Mouse (Mus musculus) MEL (cell line): ENCODE measurements around the gene Tinf2. TPM values are rescaled to one million over a fixed set of nuclear protein-coding genes. Genes with fewer than 3 reads are reported as not detected.

Experiments
- DNase-seq: peaks from one replicate; pipeline ENCODE4 v3.0.0; 2011; ENCODE audit warnings: low read depth, low spot score
- H3K27ac ChIP-seq: 2 replicates; pipeline ENCODE4 v1.5.1; 2012; ENCODE audit warnings: low read depth, mild to moderate bottlenecking, control low read depth, low read length, moderate library complexity; ENCODE audit not compliant: control insufficient read depth
- H3K27me3 ChIP-seq, 2 experiments: fragments of 150-350 bp in 1 of 2; sonication (generic) in 1 of 2; 2 replicates each; pipeline ENCODE4 v1.6.1; 2012; ENCODE audit warnings: low read length in 2 of 2, mild to moderate bottlenecking in 2 of 2, improper control_type of control experiment in 1 of 2, moderate library complexity in 1 of 2; ENCODE audit not compliant: insufficient read depth in 2 of 2, control insufficient read depth in 1 of 2
- H3K36me3 ChIP-seq, 2 experiments: 2 replicates each; pipeline ENCODE4 v1.6.1; 2012 to 2014; ENCODE audit warnings: low read length in 2 of 2, improper control_type of control experiment in 1 of 2, inconsistent platforms in 1 of 2, mild to moderate bottlenecking in 1 of 2; ENCODE audit not compliant: insufficient read depth in 2 of 2, control insufficient read depth in 1 of 2
- H3K4me1 ChIP-seq, 2 experiments: fragments of 150-350 bp in 1 of 2; sonication (generic) in 1 of 2; 2 replicates each; pipeline ENCODE4 v1.6.1; 2012; ENCODE audit warnings: low read length in 2 of 2, improper control_type of control experiment in 1 of 2, mild to moderate bottlenecking in 1 of 2; ENCODE audit not compliant: insufficient read depth in 2 of 2, control insufficient read depth in 1 of 2
- H3K4me3 ChIP-seq, 2 experiments: fragments of 150-350 bp in 1 of 2; sonication (generic) in 1 of 2; 2 replicates each; pipeline ENCODE4 v1.5.1; 2012; ENCODE audit warnings: low read depth in 2 of 2, low read length in 2 of 2, mild to moderate bottlenecking in 2 of 2, moderate library complexity in 2 of 2, control low read depth in 1 of 2, improper control_type of control experiment in 1 of 2; ENCODE audit not compliant: control insufficient read depth in 1 of 2, insufficient read depth in 1 of 2
- H3K79me2 ChIP-seq: 2 replicates; pipeline ENCODE4 v1.6.1; 2012; ENCODE audit warnings: mild to moderate bottlenecking, low read length, moderate library complexity; ENCODE audit not compliant: control insufficient read depth, poor library complexity, insufficient read depth
- H3K9ac ChIP-seq: 2 replicates; pipeline ENCODE4 v1.6.1; 2012; ENCODE audit warnings: low read depth, mild to moderate bottlenecking, control low read depth, low read length, moderate library complexity; ENCODE audit not compliant: control insufficient read depth, poor library complexity, severe bottlenecking
- H3K9me3 ChIP-seq: fragments of 150-350 bp; sonication (generic); replicated peaks from 2 replicates; pipeline ENCODE4 v1.6.1; 2012; ENCODE audit warnings: mild to moderate bottlenecking, low read length, improper control_type of control experiment, moderate library complexity; ENCODE audit not compliant: insufficient read depth
- CHD2 ChIP-seq: IDR thresholded peaks from 2 replicates; pipeline ENCODE4 v1.6.1; 2011; ENCODE audit warnings: low read length, improper control_type of control experiment
- ELF1 ChIP-seq: IDR thresholded peaks from 2 replicates; pipeline ENCODE4 v1.6.1; 2014; ENCODE audit warnings: low read depth, mild to moderate bottlenecking, inconsistent platforms, low read length, improper control_type of control experiment, moderate library complexity
- EP300 ChIP-seq, 2 experiments: IDR thresholded peaks; 2 replicates each; pipeline ENCODE4 v1.6.1; 2011; ENCODE audit warnings: improper control_type of control experiment in 2 of 2, low read length in 2 of 2, low read depth in 1 of 2, mild to moderate bottlenecking in 1 of 2
- KAT2A ChIP-seq: conservative IDR thresholded peaks from 2 replicates; pipeline ENCODE4 v1.6.1; 2012; ENCODE audit warnings: low read depth, low read length, improper control_type of control experiment, inconsistent platforms
- MAFK ChIP-seq: IDR thresholded peaks from 2 replicates; pipeline ENCODE4 v1.6.1; 2011; ENCODE audit warnings: low read depth, mild to moderate bottlenecking, low read length, improper control_type of control experiment, borderline replicate concordance
- MAX ChIP-seq: IDR thresholded peaks from 2 replicates; pipeline ENCODE4 v1.6.1; 2011; ENCODE audit warnings: low read length, improper control_type of control experiment
- MAZ ChIP-seq: IDR thresholded peaks from 2 replicates; pipeline ENCODE4 v1.6.1; 2012; ENCODE audit warnings: low read depth, mild to moderate bottlenecking, inconsistent platforms, low read length, improper control_type of control experiment
- MEF2A ChIP-seq: IDR thresholded peaks from 2 replicates; pipeline ENCODE4 v1.6.1; 2014; ENCODE audit warnings: low read depth, mild to moderate bottlenecking, inconsistent platforms, low read length, improper control_type of control experiment; ENCODE audit not compliant: poor library complexity, insufficient replicate concordance, severe bottlenecking; ENCODE audit errors: extremely low read depth
- MXI1 ChIP-seq: IDR thresholded peaks from 2 replicates; pipeline ENCODE4 v1.6.1; 2011; ENCODE audit warnings: mild to moderate bottlenecking, low read depth, low read length, improper control_type of control experiment
- NELFE ChIP-seq: IDR thresholded peaks from 2 replicates; pipeline ENCODE4 v1.6.1; 2011; ENCODE audit warnings: low read depth, low read length, improper control_type of control experiment
- POLR2A ChIP-seq, 2 experiments: IDR thresholded peaks; 2 replicates each; pipeline ENCODE4 v1.6.1; 2011 to 2012; ENCODE audit warnings: low read length in 2 of 2, mild to moderate bottlenecking in 2 of 2, control low read depth in 1 of 2, improper control_type of control experiment in 1 of 2, low read depth in 1 of 2, moderate library complexity in 1 of 2; ENCODE audit not compliant: control insufficient read depth in 1 of 2, insufficient read depth in 1 of 2, poor library complexity in 1 of 2
- POLR2AphosphoS5 ChIP-seq: IDR thresholded peaks from 2 replicates; pipeline ENCODE4 v1.6.1; 2012; ENCODE audit warnings: low read depth, borderline replicate concordance, mild to moderate bottlenecking, inconsistent platforms, low read length, moderate library complexity, mixed read lengths
- RAD21 ChIP-seq: IDR thresholded peaks from 2 replicates; pipeline ENCODE4 v1.6.1; 2011; ENCODE audit warnings: mild to moderate bottlenecking, low read depth, low read length, improper control_type of control experiment
- RCOR1 ChIP-seq: IDR thresholded peaks from 2 replicates; pipeline ENCODE4 v1.6.1; 2012; ENCODE audit warnings: low read depth, mild to moderate bottlenecking, inconsistent platforms, low read length, improper control_type of control experiment
- SIN3A ChIP-seq: IDR thresholded peaks from 2 replicates; pipeline ENCODE4 v1.6.1; 2012; ENCODE audit warnings: low read length, improper control_type of control experiment, inconsistent platforms
- SMC3 ChIP-seq: IDR thresholded peaks from 2 replicates; pipeline ENCODE4 v1.6.1; 2011; ENCODE audit warnings: low read depth, low read length, improper control_type of control experiment
- USF1 ChIP-seq: IDR thresholded peaks from 2 replicates; pipeline ENCODE4 v1.6.1; 2014; ENCODE audit warnings: low read depth, mild to moderate bottlenecking, inconsistent platforms, low read length, improper control_type of control experiment, moderate library complexity
- ZMIZ1 ChIP-seq: IDR thresholded peaks from 2 replicates; pipeline ENCODE4 v1.6.1; 2012; ENCODE audit warnings: low read depth, mild to moderate bottlenecking, inconsistent platforms, low read length, improper control_type of control experiment, moderate library complexity
- polyA plus RNA-seq, 2 experiments: library from polyadenylated mRNA; stranded (reverse) in 1 of 2; unstranded in 1 of 2; fragments of >175 nt in 1 of 2; fragments of >200 nt in 1 of 2; gene quantifications; 2 replicates each; pipeline versions ENCODE4 v1.2.1 to v1.2.4; 2012; ENCODE audit warnings: low replicate concordance in 2 of 2, low read depth in 1 of 2; ENCODE audit not compliant: insufficient read length in 2 of 2, insufficient read depth in 1 of 2, missing spikeins in 1 of 2
- total RNA-seq: library from RNA; depleted of rRNA; stranded (reverse); fragments of 300-350 nt; gene quantifications from 2 replicates; pipeline ENCODE4 v1.2.3, GENCODE M21; 2012

Gene Tinf2
- total and polyA plus RNA-seq, 3 experiments, result 27.2 to 53.0 TPM; not detected in 1

GRCm38 (mm10) chr14:55720666-55721065, 39.0 kb upstream of the Tinf2 start:
- peaks cover 0 to 14% of the 10 kb centered on the region in 2 experiments; a peak in 2 of 4 replicates for H3K36me3 ChIP-seq

GRCm38 (mm10) chr14:55719737-55720136, 38.1 kb upstream of the Tinf2 start:
- TF ChIP-seq SMC3, result no peak
- no peak for TF ChIP-seq MEF2A
- no peak for TF ChIP-seq CHD2
- no peak for TF ChIP-seq ZMIZ1
- TF ChIP-seq POLR2AphosphoS5, result no peak
- TF ChIP-seq ELF1, result no peak
- TF ChIP-seq USF1, result no peak
- no peak for TF ChIP-seq KAT2A
- no peak for TF ChIP-seq EP300 (IDR thresholded peaks at IDR 0.05; ENCODE audit: low read depth in 1 of 2, low read length in 2 of 2)
- TF ChIP-seq SIN3A, result no peak
- TF ChIP-seq MAFK, result no peak
- TF ChIP-seq RAD21, result no peak
- TF ChIP-seq MAX, result no peak
- TF ChIP-seq RCOR1, result no peak
- Histone ChIP-seq H3K79me2 (peaks cover 2% of the 10 kb centered on the region; the same call in 1 of the 2 replicates), H3K4me1 (peaks cover 11 to 15% of the 10 kb centered on the region in 2 experiments), H3K36me3 (peaks cover 0 to 18% of the 10 kb centered on the region in 2 experiments; a peak in 2 of 4 replicates), H3K9me3 (no peaks in the 10 kb centered on the region), H3K9ac (no peak overlapping the region), H3K27me3 (no peaks in the 10 kb centered on the region), H3K4me3 (no peak overlapping the region), H3K27ac (no peak overlapping the region)
- DNase-seq, result no peak

More at GRCm38 (mm10) chr14:55720666-55721065, 39.0 kb upstream of the Tinf2 start:
- Histone ChIP-seq H3K4me3 (no peak overlapping the region), H3K4me1 (peaks cover 11 to 12% of the 10 kb centered on the region in 2 experiments), H3K27ac (no peak overlapping the region), H3K27me3 (no peaks in the 10 kb centered on the region), H3K79me2 (peaks cover 2% of the 10 kb centered on the region; the same call in 1 of the 2 replicates), H3K9ac (no peak overlapping the region), H3K9me3 (no peaks in the 10 kb centered on the region)
- TF ChIP-seq NELFE, result no peak
- no peak for TF ChIP-seq MXI1
- TF ChIP-seq MAZ, result no peak
- no peak for TF ChIP-seq POLR2A (IDR thresholded peaks at IDR 0.05; ENCODE audit: control insufficient read depth in 1 of 2, insufficient read depth in 1 of 2, low read depth in 1 of 2, low read length in 2 of 2, poor library complexity in 1 of 2)
- no peak for TF ChIP-seq RCOR1
- no peak for DNase-seq
